Mouse (Mus musculus) adrenal gland, postnatal 36 days (tissue): ENCODE results near the gene Ubd. TPM values are rescaled to one million over a fixed set of nuclear protein-coding genes. Genes with fewer than 3 reads are reported as not detected.

Source experiments
- total RNA-seq, 2 experiments: library from RNA; stranded (reverse); gene quantifications; 2 replicates each; pipeline ENCODE4 v1.2.3; 2021

Gene Ubd
- total RNA-seq, 2 experiments from 2014 or later: 0.56 TPM; not detected in 1

Other genes starting within 250 kb of the Ubd start
- gene Ppp1r11, start 242.2 kb upstream of the Ubd start, total RNA-seq: 100 to 1,000 TPM in 1 of 2 experiments, 10 to 100 TPM in 1; 91.8 to 102 TPM
- 10 to 100 TPM; 44.2 to 45.0 TPM for gene Znrd1, start 235.3 kb upstream of the Ubd start, total RNA-seq
- gene Znrd1as, start 235.3 kb upstream of the Ubd start, total RNA-seq: 10 to 100 TPM in 1 of 2 experiments, 1 to 10 TPM in 1; 9.0 to 13.6 TPM
- not detected for gene 2410137M14Rik, start 212.7 kb upstream of the Ubd start, total RNA-seq
- gene H2-M5, start 204.4 kb upstream of the Ubd start, total RNA-seq: not detected
- 1 to 10 TPM; 1.5 to 3.3 TPM for gene Zfp57, start 192.7 kb upstream of the Ubd start, total RNA-seq
- not detected for gene Mog, start 170.5 kb upstream of the Ubd start, total RNA-seq
- 10 to 100 TPM; 23.7 to 26.4 TPM for gene Gabbr1, start 147.9 kb upstream of the Ubd start, total RNA-seq
- not detected for gene Olfr90, start 105.4 kb upstream of the Ubd start, total RNA-seq
- gene Olfr91, start 95.6 kb upstream of the Ubd start, total RNA-seq: not detected
- not detected for gene Olfr92, start 73.8 kb upstream of the Ubd start, total RNA-seq
- not detected for gene Olfr93, start 32.4 kb upstream of the Ubd start, total RNA-seq
- not detected for gene Olfr94, start 7.1 kb downstream of the Ubd start, total RNA-seq
- not detected for gene Olfr95, start 19.2 kb downstream of the Ubd start, total RNA-seq
- not detected for gene Olfr96, start 26.3 kb downstream of the Ubd start, total RNA-seq
- not detected for gene Olfr97, start 43.4 kb downstream of the Ubd start, total RNA-seq
- gene Olfr98, start 69.9 kb downstream of the Ubd start, total RNA-seq: not detected
- gene H2-M3, start 76.3 kb downstream of the Ubd start, total RNA-seq: 1 to 10 TPM; 3.8 to 5.3 TPM
- not detected for gene Olfr99, start 89.6 kb downstream of the Ubd start, total RNA-seq
- gene Olfr101, start 110.4 kb downstream of the Ubd start, total RNA-seq: not detected
- gene Olfr102, start 123.2 kb downstream of the Ubd start, total RNA-seq: not detected
- not detected for gene Olfr103, start 145.8 kb downstream of the Ubd start, total RNA-seq
- not detected for gene Olfr104-ps, start 165.7 kb downstream of the Ubd start, total RNA-seq
- gene Olfr105-ps, start 185.1 kb downstream of the Ubd start, total RNA-seq: not detected
- not detected for gene Olfr106-ps, start 196.5 kb downstream of the Ubd start, total RNA-seq
- gene Olfr107, start 205.3 kb downstream of the Ubd start, total RNA-seq: not detected